Mouse (Mus musculus): Measurements from ENCODE around the gene Tbcd. TPM values are rescaled to one million over a fixed set of nuclear protein-coding genes. Genes with fewer than 3 reads are reported as not detected.

Gene Tbcd
- polyA plus RNA-seq, 1 experiment, result 23.4 TPM

GRCm38 (mm10) chr11:121420830-121421552 is 30.8 kb upstream of the Tbcd start, which contains the start of gene Fn3krp:
Fn3krp (plus strand) TSS chr11:121421401.
- H3K27ac ChIP-seq (ENCODE audit: control insufficient read depth, insufficient read depth, low read depth, low read length), result peak within 1 kb of the TSS; percentile 80

GRCm38 (mm10) chr11:121421553-121422173 is 30.1 kb upstream of the Tbcd start:
- no peaks in the 10 kb centered on the region for H3K27me3 ChIP-seq (ENCODE audit: control insufficient read depth, insufficient read depth, low read length)
- TF ChIP-seq CTCF (IDR thresholded peaks at IDR 0.05; ENCODE audit: control insufficient read depth, insufficient read depth, insufficient replicate concordance, low read depth, low read length) (no peak), POLR2A (IDR thresholded peaks at IDR 0.05; ENCODE audit: control insufficient read depth, low read depth, low read length) (no peak)
- no peaks in the 10 kb centered on the region; the same call in 1 of the 2 replicates for H3K36me3 ChIP-seq (ENCODE audit: control insufficient read depth, insufficient read depth, low read length)
- H3K4me1 ChIP-seq (ENCODE audit: control insufficient read depth, insufficient read depth, low read length), result peaks cover 4% of the 10 kb centered on the region
- H3K27ac ChIP-seq (ENCODE audit: control insufficient read depth, insufficient read depth, low read depth, low read length), result peak overlapping the region; percentile 64
- peak overlapping the region; percentile 91 for H3K4me3 ChIP-seq (ENCODE audit: control insufficient read depth, low read depth, low read length)

More at GRCm38 (mm10) chr11:121420830-121421552, 30.8 kb upstream of the Tbcd start, which contains the start of gene Fn3krp:
- Histone ChIP-seq H3K27me3 (ENCODE audit: control insufficient read depth, insufficient read depth, low read length) (no peaks in the 10 kb centered on the region), H3K4me1 (ENCODE audit: control insufficient read depth, insufficient read depth, low read length) (peaks cover 4% of the 10 kb centered on the region), H3K4me3 (ENCODE audit: control insufficient read depth, low read depth, low read length) (peak within 1 kb of the TSS; percentile 91), H3K36me3 (ENCODE audit: control insufficient read depth, insufficient read depth, low read length) (no peaks in the 10 kb centered on the region; the same call in 1 of the 2 replicates)
- no peak for TF ChIP-seq CTCF (IDR thresholded peaks at IDR 0.05; ENCODE audit: control insufficient read depth, insufficient read depth, insufficient replicate concordance, low read depth, low read length)
- peak; percentile 61 for TF ChIP-seq POLR2A (IDR thresholded peaks at IDR 0.05; ENCODE audit: control insufficient read depth, low read depth, low read length)

GRCm38 (mm10) chr11:121433397-121433796 is 18.4 kb upstream of the Tbcd start:
- H3K27me3 ChIP-seq (ENCODE audit: control insufficient read depth, insufficient read depth, low read length), result no peaks in the 10 kb centered on the region
- no peak overlapping the region for H3K27ac ChIP-seq (ENCODE audit: control insufficient read depth, insufficient read depth, low read depth, low read length)
- H3K4me1 ChIP-seq (ENCODE audit: control insufficient read depth, insufficient read depth, low read length), result peaks cover 5% of the 10 kb centered on the region
- TF ChIP-seq POLR2A (IDR thresholded peaks at IDR 0.05; ENCODE audit: control insufficient read depth, low read depth, low read length), result no peak
- TF ChIP-seq CTCF (IDR thresholded peaks at IDR 0.05; ENCODE audit: control insufficient read depth, insufficient read depth, insufficient replicate concordance, low read depth, low read length), result no peak
- H3K36me3 ChIP-seq (ENCODE audit: control insufficient read depth, insufficient read depth, low read length), result no peaks in the 10 kb centered on the region; the same call in 1 of the 2 replicates
- H3K4me3 ChIP-seq (ENCODE audit: control insufficient read depth, low read depth, low read length), result no peak overlapping the region

- Histone ChIP-seq H3K27me3 (ENCODE audit: control insufficient read depth, insufficient read depth, low read length) (no peaks in the 10 kb centered on the region), H3K27ac (ENCODE audit: control insufficient read depth, insufficient read depth, low read depth, low read length) (no peak within 1 kb of the TSS), H3K4me1 (ENCODE audit: control insufficient read depth, insufficient read depth, low read length) (peaks cover 5% of the 10 kb centered on the region), H3K36me3 (ENCODE audit: control insufficient read depth, insufficient read depth, low read length) (no peaks in the 10 kb centered on the region; the same call in 1 of the 2 replicates), H3K4me3 (ENCODE audit: control insufficient read depth, low read depth, low read length) (peak within 1 kb of the TSS; percentile 9)
- TF ChIP-seq POLR2A (IDR thresholded peaks at IDR 0.05; ENCODE audit: control insufficient read depth, low read depth, low read length) (no peak), CTCF (IDR thresholded peaks at IDR 0.05; ENCODE audit: control insufficient read depth, insufficient read depth, insufficient replicate concordance, low read depth, low read length) (no peak)
Measured at GRCm38 (mm10) chr11:121434156-121435155, 17.3 kb upstream of the Tbcd start, which contains the start of gene Fn3k. Fn3k (plus strand) TSS chr11:121434913.

- Histone ChIP-seq H3K27ac (ENCODE audit: control insufficient read depth, insufficient read depth, low read depth, low read length) (no peak overlapping the region), H3K36me3 (ENCODE audit: control insufficient read depth, insufficient read depth, low read length) (no peaks in the 10 kb centered on the region), H3K4me1 (ENCODE audit: control insufficient read depth, insufficient read depth, low read length) (peaks cover 5% of the 10 kb centered on the region), H3K27me3 (ENCODE audit: control insufficient read depth, insufficient read depth, low read length) (no peaks in the 10 kb centered on the region), H3K4me3 (ENCODE audit: control insufficient read depth, low read depth, low read length) (no peak overlapping the region)
- TF ChIP-seq POLR2A (IDR thresholded peaks at IDR 0.05; ENCODE audit: control insufficient read depth, low read depth, low read length) (no peak), CTCF (IDR thresholded peaks at IDR 0.05; ENCODE audit: control insufficient read depth, insufficient read depth, insufficient replicate concordance, low read depth, low read length) (no peak)
Measured at GRCm38 (mm10) chr11:121437236-121437635, 14.5 kb upstream of the Tbcd start.

GRCm38 (mm10) chr11:121439686-121440292 is 12.0 kb upstream of the Tbcd start:
- Histone ChIP-seq H3K27ac (ENCODE audit: control insufficient read depth, insufficient read depth, low read depth, low read length) (no peak overlapping the region), H3K4me3 (ENCODE audit: control insufficient read depth, low read depth, low read length) (no peak overlapping the region), H3K36me3 (ENCODE audit: control insufficient read depth, insufficient read depth, low read length) (no peaks in the 10 kb centered on the region), H3K27me3 (ENCODE audit: control insufficient read depth, insufficient read depth, low read length) (no peaks in the 10 kb centered on the region), H3K4me1 (ENCODE audit: control insufficient read depth, insufficient read depth, low read length) (peaks cover 2% of the 10 kb centered on the region; the same call in 1 of the 2 replicates)
- TF ChIP-seq POLR2A (IDR thresholded peaks at IDR 0.05; ENCODE audit: control insufficient read depth, low read depth, low read length) (no peak), CTCF (IDR thresholded peaks at IDR 0.05; ENCODE audit: control insufficient read depth, insufficient read depth, insufficient replicate concordance, low read depth, low read length) (no peak)

All from testis, adult 2 months (tissue).